Mouse (Mus musculus) heart, embryonic 15.5 days (tissue): ENCODE measurements around the gene Nde1. TPM values are rescaled to one million over a fixed set of nuclear protein-coding genes. Genes with fewer than 3 reads are reported as not detected.

Source experiments
- ATAC-seq: fragments of 200-750 bp; cut with Nextera tagmentation; replicated peaks from 2 replicates; pipeline ENCODE4 v1.8.0; 2017; ENCODE audit warnings: low read depth, moderate TSS enrichment; ENCODE audit not compliant: insufficient number of reproducible peaks, insufficient read depth, low FRiP score
- H3K27ac ChIP-seq: fragments of 300-500 bp; sonication (generic); 2 replicates; pipeline ENCODE4 v1.5.1; 2015; ENCODE audit warnings: mild to moderate bottlenecking, inconsistent platforms
- H3K27me3 ChIP-seq: fragments of 300-500 bp; sonication (generic); 2 replicates; pipeline ENCODE4 v1.6.1; 2015; ENCODE audit warnings: inconsistent platforms
- H3K36me3 ChIP-seq: fragments of 300-500 bp; sonication (generic); 2 replicates; pipeline ENCODE4 v1.6.1; 2015; ENCODE audit warnings: mild to moderate bottlenecking, inconsistent platforms
- H3K4me1 ChIP-seq: fragments of 300-500 bp; sonication (generic); replicated peaks from 2 replicates; pipeline ENCODE4 v1.6.1; 2015; ENCODE audit warnings: inconsistent platforms
- H3K4me2 ChIP-seq: fragments of 300-500 bp; sonication (generic); 2 replicates; pipeline ENCODE4 v1.6.1; 2015; ENCODE audit warnings: inconsistent platforms, mild to moderate bottlenecking, moderate library complexity
- H3K4me3 ChIP-seq: fragments of 300-500 bp; sonication (generic); 2 replicates; pipeline ENCODE4 v1.5.1; 2015; ENCODE audit warnings: mild to moderate bottlenecking, inconsistent platforms
- H3K9ac ChIP-seq: fragments of 300-500 bp; sonication (generic); 2 replicates; pipeline ENCODE4 v1.6.1; 2015; ENCODE audit warnings: mild to moderate bottlenecking, inconsistent platforms
- H3K9me3 ChIP-seq: fragments of 300-500 bp; sonication (generic); replicated peaks from 2 replicates; pipeline ENCODE4 v1.6.1; 2016; ENCODE audit warnings: inconsistent platforms
- WGBS: fragments of 180-500 bp; shearing (Covaris S2); methylation state at CpG from one replicate; pipeline ENCODE4 v1.1.7; 2015; ENCODE audit warnings: mixed read lengths; 5-methylcytosine and 5-hydroxymethylcytosine counted together
- polyA plus RNA-seq: library from polyadenylated mRNA; unstranded; fragments of >200 nt; fragmentation: Nextera tagmentation; extraction: Ambion mirVana; gene quantifications from 2 replicates; pipeline ENCODE4 v1.2.1, GENCODE M21; 2015

The Nde1 gene
- polyA plus RNA-seq, 1 experiment from 2014 or later, result 63.0 TPM

DNA sequence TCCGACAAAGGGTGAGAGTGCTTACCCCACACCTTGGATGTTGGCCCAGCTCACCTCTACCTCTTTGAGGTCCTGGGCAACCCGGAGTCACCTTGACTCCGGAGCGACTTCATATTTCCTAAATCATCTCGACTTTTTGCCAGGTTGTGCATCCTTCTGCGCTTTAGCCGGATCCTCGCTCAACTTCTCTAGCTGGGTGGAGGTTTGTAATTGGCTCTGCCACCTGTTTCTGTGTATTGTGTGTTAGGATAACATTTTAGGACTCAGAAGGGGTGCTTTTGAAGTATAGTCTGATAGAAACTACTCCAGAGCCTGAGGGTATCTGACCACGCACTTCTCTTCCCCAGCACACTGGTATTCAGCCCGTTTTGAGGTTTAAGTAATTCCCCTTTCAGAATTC, 656 bp downstream of the Nde1 start:
- WGBS, result under 1% methylated on average over 10 of the region's 10 CpGs
- peak overlapping the region; percentile 75 for H3K4me2 ChIP-seq
- peak overlapping the region; percentile 85 for H3K4me3 ChIP-seq
- H3K36me3 ChIP-seq, result peaks cover 4% of the 10 kb centered on the region; the same call in 1 of the 2 replicates
- peak overlapping the region; percentile 89 for H3K27ac ChIP-seq
- no peaks in the 10 kb centered on the region for H3K27me3 ChIP-seq
- no peak for ATAC-seq
- peaks cover 26% of the 10 kb centered on the region for H3K4me1 ChIP-seq
- no peaks in the 10 kb centered on the region for H3K9me3 ChIP-seq
- peak overlapping the region; percentile 86 for H3K9ac ChIP-seq

DNA sequence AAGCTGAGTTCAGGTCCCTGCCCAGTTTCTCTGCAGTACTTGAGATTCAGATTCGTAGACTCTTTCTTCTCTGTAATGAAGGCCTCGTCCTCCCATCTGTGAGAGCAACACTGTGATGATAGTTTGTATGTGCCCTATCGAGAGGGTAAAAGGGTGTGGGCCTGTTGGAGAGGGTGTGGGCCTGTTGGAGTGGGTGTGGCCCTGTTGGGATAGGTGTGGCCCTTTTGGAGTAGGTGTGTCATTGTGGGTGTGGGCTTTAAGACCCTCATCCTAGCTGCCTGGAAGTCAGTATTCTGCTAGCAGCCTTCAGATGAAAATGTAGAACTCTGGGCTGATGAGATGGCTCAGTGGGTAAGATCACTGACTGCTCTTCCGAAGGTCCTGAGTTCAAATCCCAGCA, 3.4 kb downstream of the Nde1 start:
- WGBS, result 78% methylated on average over 4 of the region's 4 CpGs
- Histone ChIP-seq H3K4me1 (peaks cover 24% of the 10 kb centered on the region), H3K9me3 (no peaks in the 10 kb centered on the region), H3K4me3 (no peak overlapping the region), H3K27ac (no peak overlapping the region), H3K4me2 (no peak overlapping the region), H3K27me3 (no peaks in the 10 kb centered on the region), H3K9ac (no peak overlapping the region), H3K36me3 (peaks cover 29% of the 10 kb centered on the region)
- ATAC-seq, result no peak

DNA sequence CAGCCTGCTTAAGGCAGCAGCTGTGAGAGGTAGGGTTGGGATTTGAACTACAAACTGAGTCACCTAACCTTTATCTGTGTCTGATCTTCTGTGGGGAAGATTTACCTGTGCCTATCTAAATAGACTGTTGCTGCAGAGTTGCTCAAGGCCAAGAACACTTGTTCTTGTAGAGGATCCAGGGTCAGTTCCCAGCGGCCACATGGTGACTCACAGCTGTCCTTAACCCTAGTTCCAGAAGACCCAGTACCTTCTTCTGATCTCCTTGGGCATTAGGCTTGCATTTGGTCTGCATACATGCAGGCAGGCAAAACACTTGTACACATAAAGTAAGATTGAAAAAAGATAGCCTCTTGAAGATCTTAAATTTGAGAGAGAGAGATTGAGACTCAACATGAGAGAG, 6.6 kb downstream of the Nde1 start:
- no peaks in the 10 kb centered on the region for H3K9me3 ChIP-seq
- peaks cover 57% of the 10 kb centered on the region for H3K36me3 ChIP-seq
- ATAC-seq, result no peak
- H3K27me3 ChIP-seq, result no peaks in the 10 kb centered on the region
- peaks cover 8% of the 10 kb centered on the region for H3K4me1 ChIP-seq
- no peak overlapping the region for H3K9ac ChIP-seq
- whole genome bisulfite sequencing, result 84% methylated on average over 1 of the region's 1 CpGs
- H3K4me3 ChIP-seq, result no peak overlapping the region
- no peak overlapping the region for H3K4me2 ChIP-seq
- H3K27ac ChIP-seq, result no peak overlapping the region

- Histone ChIP-seq H3K4me2 (no peak overlapping the region), H3K36me3 (peaks cover 83% of the 10 kb centered on the region), H3K4me3 (no peak overlapping the region), H3K4me1 (no peaks in the 10 kb centered on the region), H3K9ac (no peak overlapping the region), H3K9me3 (no peaks in the 10 kb centered on the region), H3K27me3 (no peaks in the 10 kb centered on the region), H3K27ac (0 out of 2 replicates have a peak overlapping the region, but pooled peaks have one; percentile 23)
- no peak for ATAC-seq
- 42% methylated on average over 3 of the region's 3 CpGs for WGBS
These were observed 15.0 kb downstream of the Nde1 start for GRCm38 (mm10) chr16:14178041-14178440.

DNA sequence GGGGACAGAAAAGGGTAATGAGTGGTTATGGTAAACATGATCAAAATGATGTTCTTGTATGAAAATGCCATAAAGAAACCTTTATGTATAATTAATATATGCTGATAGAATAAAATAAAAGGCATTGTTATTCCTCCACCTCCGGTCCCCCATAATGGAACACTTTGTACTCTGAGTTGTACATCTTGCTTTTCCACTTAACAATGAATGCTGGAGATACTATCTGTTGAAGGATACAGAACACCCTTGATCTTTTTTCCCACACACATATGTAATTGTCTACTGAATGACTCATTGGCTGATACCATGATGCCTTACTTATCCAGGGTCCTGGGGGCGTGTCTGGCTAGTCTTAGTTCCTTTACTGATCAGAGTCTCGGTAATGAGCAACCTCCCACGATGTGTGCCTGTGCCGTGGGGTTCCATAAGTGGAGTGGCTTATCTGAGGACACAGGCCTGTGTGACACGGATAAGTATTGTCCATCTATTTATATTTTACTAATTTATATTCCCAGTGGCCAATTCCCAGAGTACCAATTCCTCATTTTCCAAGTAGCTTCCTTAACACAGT, 17.2 kb downstream of the Nde1 start:
- Histone ChIP-seq H3K36me3 (peaks cover 83% of the 10 kb centered on the region), H3K9ac (no peak overlapping the region), H3K4me1 (no peaks in the 10 kb centered on the region), H3K27ac (no peak overlapping the region), H3K4me2 (no peak overlapping the region), H3K27me3 (no peaks in the 10 kb centered on the region), H3K4me3 (no peak overlapping the region), H3K9me3 (no peaks in the 10 kb centered on the region)
- 44% methylated on average over 6 of the region's 6 CpGs for WGBS
- ATAC-seq, result no peak

DNA sequence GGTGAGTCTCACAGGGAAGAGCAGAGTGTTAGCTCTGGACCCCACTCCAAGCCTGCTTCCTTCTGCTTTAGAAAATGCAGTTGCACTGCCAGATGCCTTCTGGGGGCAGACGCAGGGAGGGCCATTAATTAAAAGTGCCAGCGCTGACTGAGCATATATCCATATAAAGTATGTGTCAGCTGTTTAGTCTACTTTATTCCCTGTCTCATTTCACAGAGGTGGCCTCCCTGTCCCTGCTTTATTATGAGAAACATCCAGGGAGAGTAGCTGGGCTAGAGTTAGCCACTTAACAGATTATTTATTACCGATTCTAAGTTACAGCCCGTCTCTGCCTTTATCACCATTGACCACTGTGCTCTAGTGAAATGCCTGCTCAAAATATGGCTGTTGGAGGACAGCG, 19.3 kb downstream of the Nde1 start:
- Histone ChIP-seq H3K4me2 (no peak overlapping the region), H3K4me3 (no peak overlapping the region), H3K27me3 (no peaks in the 10 kb centered on the region), H3K9ac (no peak overlapping the region), H3K27ac (no peak overlapping the region), H3K4me1 (no peaks in the 10 kb centered on the region), H3K9me3 (no peaks in the 10 kb centered on the region), H3K36me3 (peaks cover 84% of the 10 kb centered on the region)
- WGBS, result 88% methylated on average over 5 of the region's 5 CpGs
- ATAC-seq, result no peak

GRCm38 (mm10) chr16:14183856-14184255, 20.8 kb downstream of the Nde1 start:
- Histone ChIP-seq H3K4me2 (no peak overlapping the region), H3K27me3 (no peaks in the 10 kb centered on the region), H3K4me1 (no peaks in the 10 kb centered on the region), H3K4me3 (no peak overlapping the region), H3K9ac (no peak overlapping the region), H3K9me3 (no peaks in the 10 kb centered on the region), H3K36me3 (peaks cover 84% of the 10 kb centered on the region), H3K27ac (no peak overlapping the region)
- 86% methylated on average over 1 of the region's 1 CpGs for WGBS
- no peak for ATAC-seq

GRCm38 (mm10) chr16:14185516-14185915, 22.4 kb downstream of the Nde1 start:
- Histone ChIP-seq H3K4me3 (no peak overlapping the region), H3K27me3 (no peaks in the 10 kb centered on the region), H3K36me3 (peaks cover 91% of the 10 kb centered on the region), H3K9me3 (no peaks in the 10 kb centered on the region), H3K9ac (no peak overlapping the region), H3K4me2 (no peak overlapping the region), H3K27ac (no peak overlapping the region), H3K4me1 (no peaks in the 10 kb centered on the region)
- WGBS, result 94% methylated on average over 5 of the region's 5 CpGs
- ATAC-seq, result no peak

GRCm38 (mm10) chr16:14194164-14194950, 31.3 kb downstream of the Nde1 start:
- Histone ChIP-seq H3K4me3 (no peak overlapping the region), H3K9me3 (no peaks in the 10 kb centered on the region), H3K27ac (no peak overlapping the region), H3K36me3 (peaks cover 39% of the 10 kb centered on the region), H3K9ac (no peak overlapping the region), H3K4me2 (no peak overlapping the region), H3K27me3 (no peaks in the 10 kb centered on the region), H3K4me1 (no peaks in the 10 kb centered on the region)
- no peak for ATAC-seq
- WGBS, result 72% methylated on average over 9 of the region's 9 CpGs

- no peak overlapping the region for H3K4me3 ChIP-seq
- ATAC-seq, result no peak
- WGBS, result 24% methylated on average over 1 of the region's 1 CpGs
- H3K9me3 ChIP-seq, result no peaks in the 10 kb centered on the region
- H3K27me3 ChIP-seq, result no peaks in the 10 kb centered on the region
- H3K9ac ChIP-seq, result no peak overlapping the region
- H3K36me3 ChIP-seq, result peaks cover 28% of the 10 kb centered on the region
- no peak overlapping the region for H3K27ac ChIP-seq
- no peak overlapping the region for H3K4me2 ChIP-seq
- H3K4me1 ChIP-seq, result no peaks in the 10 kb centered on the region
These were observed 32.4 kb downstream of the Nde1 start for GRCm38 (mm10) chr16:14195427-14195826.

- H3K27me3 ChIP-seq, result no peaks in the 10 kb centered on the region
- no peak for ATAC-seq
- 70% methylated on average over 4 of the region's 4 CpGs for WGBS
- no peak overlapping the region for H3K4me2 ChIP-seq
- H3K9me3 ChIP-seq, result no peaks in the 10 kb centered on the region
- H3K4me1 ChIP-seq, result no peaks in the 10 kb centered on the region
- no peak overlapping the region for H3K9ac ChIP-seq
- no peaks in the 10 kb centered on the region for H3K36me3 ChIP-seq
- no peak overlapping the region for H3K4me3 ChIP-seq
- H3K27ac ChIP-seq, result no peak overlapping the region
These were observed 35.7 kb downstream of the Nde1 start for GRCm38 (mm10) chr16:14198798-14199197.

DNA sequence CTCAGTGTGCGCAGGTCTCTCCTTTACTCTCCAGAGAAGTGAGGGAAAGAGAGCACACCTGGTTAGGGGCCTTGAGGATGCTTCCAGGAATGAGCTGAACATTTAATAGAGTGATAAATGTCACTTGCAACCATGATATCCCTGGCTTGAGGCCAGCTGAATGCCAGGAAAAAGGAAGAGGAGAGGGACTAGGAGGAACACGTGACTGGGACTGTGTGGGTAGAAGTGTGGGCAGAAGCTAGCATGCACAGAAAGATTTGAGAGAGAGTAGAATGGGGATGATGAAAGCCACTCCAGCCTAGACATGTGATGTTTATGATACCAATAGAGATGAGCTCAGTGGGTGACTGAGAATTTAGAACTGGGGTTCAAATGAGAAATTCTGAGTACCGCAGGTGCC, 52.1 kb downstream of the Nde1 start:
- Histone ChIP-seq H3K4me1 (no peaks in the 10 kb centered on the region), H3K27me3 (peaks cover 14% of the 10 kb centered on the region), H3K9me3 (no peaks in the 10 kb centered on the region), H3K27ac (no peak overlapping the region), H3K4me3 (no peak overlapping the region), H3K9ac (no peak overlapping the region), H3K4me2 (no peak overlapping the region), H3K36me3 (no peaks in the 10 kb centered on the region)
- no peak for ATAC-seq
- WGBS, result 82% methylated on average over 3 of the region's 3 CpGs
